Mouse (Mus musculus) kidney, adult 2 months (tissue): ENCODE data around the gene Rnf32.

Experiments used
- CTCF ChIP-seq: fragments of 200-500 bp; conservative IDR thresholded peaks from 2 replicates; pipeline ENCODE4 v1.5.1; 2011; ENCODE audit warnings: low read depth, mild to moderate bottlenecking, control low read depth, low read length, moderate library complexity, mixed read lengths; ENCODE audit not compliant: insufficient read depth, insufficient read length
- POLR2A ChIP-seq: fragments of 200-500 bp; IDR thresholded peaks from one replicate; pipeline ENCODE4 v1.6.1; 2011; ENCODE audit warnings: low read depth, low read length, control low read depth

DNA sequence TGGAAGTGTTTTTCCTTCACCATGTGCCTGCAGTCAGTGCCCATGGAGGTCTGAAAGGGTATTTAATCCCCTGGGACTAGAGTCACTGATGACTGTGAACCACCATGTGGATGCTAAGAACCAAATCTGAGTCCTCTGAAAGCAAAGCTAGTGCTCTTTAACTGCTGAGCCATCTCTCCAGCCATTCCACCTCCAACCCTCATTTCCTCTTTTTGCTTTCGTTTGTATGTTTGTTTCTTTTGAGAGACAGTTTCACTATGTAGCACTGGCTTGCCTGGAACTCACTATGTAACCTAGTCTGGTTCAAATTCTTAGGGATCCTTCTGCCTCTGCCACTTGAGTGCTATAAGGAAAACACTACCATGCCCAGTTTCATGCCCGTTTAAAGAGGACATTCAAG, 34.7 kb downstream of the Rnf32 start:
- TF ChIP-seq CTCF (no peak), POLR2A (no peak)
